Mouse (Mus musculus) ES-E14 (cell line): Measurements from ENCODE around the gene Phgr1. TPM values are rescaled to one million over a fixed set of nuclear protein-coding genes. Genes with fewer than 3 reads are reported as not detected.
A peak's percentile ranks its signal among the peaks of the same experiment; 100 is the strongest.

Experiments used
- DNase-seq: peaks from one replicate; pipeline ENCODE4 v3.0.0-alpha.2; 2013; ENCODE audit warnings: low read depth, low spot score
- H3K27ac ChIP-seq: 2 replicates; pipeline ENCODE4 v1.5.1; 2012; ENCODE audit warnings: low read depth, mild to moderate bottlenecking, low read length, moderate library complexity, mixed read lengths; ENCODE audit not compliant: poor library complexity, insufficient read depth, severe bottlenecking
- H3K36me3 ChIP-seq: 2 replicates; pipeline ENCODE4 v1.6.1; 2012; ENCODE audit warnings: mild to moderate bottlenecking, low read length, moderate library complexity, mixed read lengths; ENCODE audit not compliant: control insufficient read depth, poor library complexity, insufficient read depth, severe bottlenecking
- H3K4me1 ChIP-seq, 2 experiments: fragments of 150-350 bp in 1 of 2; sonication (generic) in 1 of 2; 2 replicates each; pipeline ENCODE4 v1.6.1; 2012; ENCODE audit warnings: low read length in 2 of 2, mild to moderate bottlenecking in 1 of 2, mixed read lengths in 1 of 2; ENCODE audit not compliant: control insufficient read depth in 2 of 2, insufficient read depth in 2 of 2, poor library complexity in 1 of 2
- H3K4me3 ChIP-seq, 2 experiments: fragments of 150-350 bp in 1 of 2; sonication (generic) in 1 of 2; 2 replicates each; pipeline ENCODE4 v1.5.1; 2012; ENCODE audit warnings: low read length in 2 of 2, low read depth in 1 of 2, mild to moderate bottlenecking in 1 of 2, mixed read lengths in 1 of 2; ENCODE audit not compliant: insufficient read depth in 1 of 2, poor library complexity in 1 of 2, severe bottlenecking in 1 of 2
- H3K9ac ChIP-seq: 2 replicates; pipeline ENCODE4 v1.6.1; 2012; ENCODE audit warnings: low read depth, mild to moderate bottlenecking, low read length, mixed read lengths; ENCODE audit not compliant: poor library complexity, insufficient read depth, severe bottlenecking
- H3K9me3 ChIP-seq: fragments of 150-350 bp; sonication (generic); 2 replicates; pipeline ENCODE4 v1.6.1; 2012; ENCODE audit warnings: low read depth, mild to moderate bottlenecking, low read length; ENCODE audit not compliant: control insufficient read depth, insufficient read depth
- CHD2 ChIP-seq: IDR thresholded peaks from 2 replicates; pipeline ENCODE4 v1.6.1; 2014; ENCODE audit warnings: mild to moderate bottlenecking, low read depth, low read length, inconsistent platforms
- HCFC1 ChIP-seq: IDR thresholded peaks from 2 replicates; pipeline ENCODE4 v1.6.1; 2012; ENCODE audit warnings: low read length, inconsistent platforms, borderline replicate concordance; ENCODE audit not compliant: insufficient read depth
- MAFK ChIP-seq: IDR thresholded peaks from 2 replicates; pipeline ENCODE4 v1.6.1; 2014; ENCODE audit warnings: mild to moderate bottlenecking, low read depth, low read length, inconsistent platforms; ENCODE audit not compliant: insufficient read depth
- ZC3H11A ChIP-seq: IDR thresholded peaks from 2 replicates; pipeline ENCODE4 v1.6.1; 2012; ENCODE audit warnings: low read depth, mild to moderate bottlenecking, inconsistent platforms, low read length, borderline replicate concordance
- ZNF384 ChIP-seq: IDR thresholded peaks from 2 replicates; pipeline ENCODE4 v1.6.1; 2012; ENCODE audit warnings: low read depth, low read length, inconsistent platforms
- in situ Hi-C, 2 experiments: fragments of 600-800 bp; cut with MboI; formaldehyde crosslinking; loops; one replicate each; pipeline ENCODE4 v1.15.1; 2025; ENCODE audit warnings: low sequenced_read_pairs in 2 of 2, inconsistent platforms in 1 of 2; ENCODE audit not compliant: unreplicated experiment in 2 of 2
- total RNA-seq: library from RNA; depleted of rRNA; stranded (reverse); fragments of 300-350 nt; gene quantifications from 2 replicates; pipeline ENCODE4 v1.2.3, GENCODE M21; 2012

The Phgr1 gene
- total RNA-seq, 1 experiment, result not detected

- H3K36me3 ChIP-seq, result no peaks in the 10 kb centered on the region
- no peak overlapping the region for H3K4me3 ChIP-seq
- H3K9me3 ChIP-seq, result no peaks in the 10 kb centered on the region
- H3K4me1 ChIP-seq, result peaks cover 4 to 17% of the 10 kb centered on the region in 2 experiments
- in situ Hi-C loops, result no loop called here
- TF ChIP-seq ZC3H11A, result no peak
- TF ChIP-seq HCFC1, result no peak
- no peak for TF ChIP-seq CHD2
- no peak for TF ChIP-seq MAFK
- TF ChIP-seq ZNF384, result no peak
- no peak overlapping the region for H3K9ac ChIP-seq
- H3K27ac ChIP-seq, result no peak overlapping the region
- no peak for DNase-seq
Observed at GRCm38 (mm10) chr2:118761358-118761757, 11.2 kb upstream of the Phgr1 start.

- H3K36me3 ChIP-seq, result no peaks in the 10 kb centered on the region
- TF ChIP-seq HCFC1, result no peak
- TF ChIP-seq ZNF384, result no peak
- no peak for TF ChIP-seq MAFK
- no peak for TF ChIP-seq CHD2
- TF ChIP-seq ZC3H11A, result no peak
- no peaks in the 10 kb centered on the region for H3K9me3 ChIP-seq
- peaks cover 4 to 17% of the 10 kb centered on the region in 2 experiments for H3K4me1 ChIP-seq
- in situ Hi-C loops, result no loop called here
- peak within 1 kb of the TSS; percentile 6 to 27; a peak in 3 of 4 replicates for H3K4me3 ChIP-seq
- H3K27ac ChIP-seq, result no peak within 1 kb of the TSS
- no peak for DNase-seq
- peak within 1 kb of the TSS; percentile 6; the same call in 1 of the 2 replicates for H3K9ac ChIP-seq
Observed at GRCm38 (mm10) chr2:118761906-118762783, 10.4 kb upstream of the Phgr1 start, which contains the start of gene Ccdc9b. Gene Ccdc9b (minus strand): TSS chr2:118762661.

GRCm38 (mm10) chr2:118762784-118763148 is 9.8 kb upstream of the Phgr1 start:
- Histone ChIP-seq H3K9ac (peak overlapping the region; percentile 6; the same call in 1 of the 2 replicates), H3K9me3 (no peaks in the 10 kb centered on the region), H3K4me1 (peaks cover 4 to 17% of the 10 kb centered on the region in 2 experiments), H3K36me3 (no peaks in the 10 kb centered on the region), H3K4me3 (no peak overlapping the region; a peak in 1 of 4 replicates), H3K27ac (no peak overlapping the region)
- TF ChIP-seq HCFC1 (no peak), ZNF384 (no peak), CHD2 (no peak), ZC3H11A (no peak), MAFK (no peak)
- no peak for DNase-seq
- in situ Hi-C loops, result no loop called here

- Histone ChIP-seq H3K9me3 (no peaks in the 10 kb centered on the region), H3K36me3 (no peaks in the 10 kb centered on the region), H3K9ac (no peak overlapping the region), H3K4me1 (peaks cover 4 to 17% of the 10 kb centered on the region in 2 experiments), H3K4me3 (no peak overlapping the region), H3K27ac (no peak overlapping the region)
- no peak for TF ChIP-seq MAFK
- TF ChIP-seq ZNF384, result no peak
- no peak for TF ChIP-seq CHD2
- no peak for TF ChIP-seq HCFC1
- TF ChIP-seq ZC3H11A, result no peak
- DNase-seq, result no peak
- in situ Hi-C loops, result no loop called here
Observed at GRCm38 (mm10) chr2:118763469-118763868, 9.1 kb upstream of the Phgr1 start.
